Mouse (Mus musculus) frontal cortex, postnatal 14 days (tissue): ENCODE measurements around the gene Acta2.

Experiments
- DNase-seq, 2 experiments: peaks; one replicate each; pipeline ENCODE4 v3.0.0; 2022; ENCODE audit warnings: low spot score in 2 of 2

The Acta2 gene

GRCm38 (mm10) chr19:34192008-34192963, 63.1 kb downstream of the Acta2 start, which contains the start of gene Stambpl1:
TSS of gene Stambpl1 (plus strand) at chr19:34192229.
- DNase-seq = peak; percentile 63 to 65

DNA sequence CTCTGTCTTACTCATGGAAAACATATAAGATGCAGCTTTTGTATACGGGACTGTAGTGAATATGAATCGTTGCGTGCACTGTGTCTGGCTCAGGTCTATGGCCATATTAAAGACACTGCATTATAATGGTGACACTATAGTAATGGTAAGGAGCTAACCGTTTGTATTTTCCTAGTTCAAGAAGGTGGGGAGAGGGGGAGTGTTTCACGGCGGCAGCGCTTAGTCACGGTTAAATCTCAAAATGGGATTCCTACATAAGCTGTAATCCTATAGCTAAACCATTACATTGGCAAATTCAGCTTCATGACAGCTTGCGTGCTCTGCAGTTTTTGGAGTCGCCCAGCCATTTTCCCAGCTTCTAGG, 63.8 kb downstream of the Acta2 start:
- peak in 1 of 2 experiments; percentile 14 for DNase-seq
